Mouse (Mus musculus): Measurements from ENCODE around the gene Olfr96. TPM values are rescaled to one million over a fixed set of nuclear protein-coding genes. Genes with fewer than 3 reads are reported as not detected.

The Olfr96 gene
- polyA plus RNA-seq, 1 experiment, result not detected

DNA sequence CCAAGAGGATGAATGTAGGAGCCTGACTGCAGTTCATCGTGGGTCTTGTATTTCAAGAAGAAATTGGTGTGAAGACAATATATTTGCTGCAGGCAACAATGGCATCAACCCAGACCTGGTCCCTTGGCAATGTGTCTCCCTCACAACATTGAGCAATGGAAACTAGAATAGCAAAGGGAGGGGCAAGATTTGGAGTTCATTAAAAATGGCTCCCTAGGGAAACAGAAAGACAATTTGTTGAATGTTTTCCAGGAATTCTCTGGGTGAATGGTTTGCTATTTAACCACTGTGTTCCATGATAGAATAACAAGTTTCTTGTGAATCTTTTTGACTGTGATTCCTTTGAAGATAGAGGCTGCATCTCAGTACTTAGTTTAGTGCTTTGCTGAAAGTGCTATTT, 43.7 kb downstream of the Olfr96 start, which contains the start of gene Olfr98:
Gene Olfr98, minus strand, starts transcription at position 124 of the 400 bp plus-strand sequence.
- Histone ChIP-seq H3K9me3 (ENCODE audit: control insufficient read depth, low read length) (no peaks in the 10 kb centered on the region), H3K27me3 (ENCODE audit: control insufficient read depth) (no peaks in the 10 kb centered on the region), H3K36me3 (ENCODE audit: control insufficient read depth) (no peaks in the 10 kb centered on the region), H3K4me3 (replicated peaks) (no peak within 1 kb of the TSS), H3K4me1 (ENCODE audit: control insufficient read depth) (no peaks in the 10 kb centered on the region)
- TF ChIP-seq TAL1 (IDR thresholded peaks at IDR 0.05; ENCODE audit: low read length) (no peak), GATA1 (IDR thresholded peaks at IDR 0.05; ENCODE audit: low read length) (no peak)

DNA sequence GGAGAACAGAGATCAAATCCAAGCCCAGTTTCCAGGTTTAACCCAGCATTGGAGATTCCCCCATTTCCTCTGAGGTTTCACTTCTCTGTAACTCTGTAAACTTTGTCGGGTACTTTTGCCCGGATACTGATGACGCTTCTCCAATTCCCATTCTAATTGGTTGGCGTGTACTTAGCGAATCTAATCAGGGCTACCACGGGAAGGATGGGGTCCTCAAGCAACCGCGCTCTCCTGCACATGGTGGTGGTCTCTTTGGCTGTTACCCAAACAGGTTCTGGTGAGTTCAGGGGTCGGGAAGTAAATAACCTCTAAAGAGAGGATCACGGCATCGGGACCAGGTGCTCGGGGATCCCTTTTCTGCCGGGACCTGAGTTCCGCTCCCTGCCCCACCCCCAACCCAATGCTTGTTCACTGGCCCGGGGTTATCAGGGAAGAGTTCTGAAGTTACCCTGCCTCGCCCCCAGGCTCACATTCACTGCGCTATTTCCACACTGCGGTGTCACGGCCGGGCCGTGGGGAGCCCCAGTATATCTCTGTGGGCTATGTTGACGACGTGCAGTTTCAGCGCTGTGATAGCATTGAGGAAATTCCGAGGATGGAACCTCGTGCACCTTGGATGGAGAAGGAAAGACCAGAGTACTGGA, 50.2 kb downstream of the Olfr96 start, which contains the start of gene H2-M3:
Gene H2-M3, plus strand, starts transcription at position 163 of the 644 bp plus-strand sequence.
- H3K4me3 ChIP-seq (replicated peaks), result peak within 1 kb of the TSS; percentile 60
- TF ChIP-seq TAL1 (IDR thresholded peaks at IDR 0.05; ENCODE audit: low read length) (no peak), GATA1 (IDR thresholded peaks at IDR 0.05; ENCODE audit: low read length) (no peak)
- H3K4me1 ChIP-seq (ENCODE audit: control insufficient read depth), result peaks cover 12% of the 10 kb centered on the region
- no peaks in the 10 kb centered on the region for H3K9me3 ChIP-seq (ENCODE audit: control insufficient read depth, low read length)
- H3K36me3 ChIP-seq (ENCODE audit: control insufficient read depth), result no peaks in the 10 kb centered on the region
- H3K27me3 ChIP-seq (ENCODE audit: control insufficient read depth), result no peaks in the 10 kb centered on the region

DNA sequence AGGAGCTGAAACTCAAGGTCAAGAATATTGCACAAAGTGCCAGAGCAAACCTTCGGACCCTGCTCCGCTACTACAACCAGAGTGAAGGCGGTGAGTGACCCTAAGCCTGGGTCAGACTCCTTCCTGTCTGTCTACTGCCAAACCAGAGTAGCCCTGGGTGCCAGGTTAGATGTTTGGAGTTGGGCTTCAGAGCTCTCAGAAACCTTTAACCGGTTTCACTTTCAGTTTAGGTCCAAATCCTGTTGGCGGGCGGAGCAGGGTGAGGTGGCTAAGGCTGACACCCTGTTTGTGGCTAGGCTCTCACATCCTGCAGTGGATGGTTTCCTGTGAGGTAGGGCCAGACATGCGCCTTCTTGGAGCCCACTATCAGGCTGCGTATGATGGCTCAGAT, 50.8 kb downstream of the Olfr96 start:
- H3K9me3 ChIP-seq (ENCODE audit: control insufficient read depth, low read length), result no peaks in the 10 kb centered on the region
- no peaks in the 10 kb centered on the region for H3K27me3 ChIP-seq (ENCODE audit: control insufficient read depth)
- peak overlapping the region; percentile 60 for H3K4me3 ChIP-seq (replicated peaks)
- H3K36me3 ChIP-seq (ENCODE audit: control insufficient read depth), result no peaks in the 10 kb centered on the region
- TF ChIP-seq TAL1 (IDR thresholded peaks at IDR 0.05; ENCODE audit: low read length) (no peak), GATA1 (IDR thresholded peaks at IDR 0.05; ENCODE audit: low read length) (no peak)
- H3K4me1 ChIP-seq (ENCODE audit: control insufficient read depth), result peaks cover 12% of the 10 kb centered on the region

DNA sequence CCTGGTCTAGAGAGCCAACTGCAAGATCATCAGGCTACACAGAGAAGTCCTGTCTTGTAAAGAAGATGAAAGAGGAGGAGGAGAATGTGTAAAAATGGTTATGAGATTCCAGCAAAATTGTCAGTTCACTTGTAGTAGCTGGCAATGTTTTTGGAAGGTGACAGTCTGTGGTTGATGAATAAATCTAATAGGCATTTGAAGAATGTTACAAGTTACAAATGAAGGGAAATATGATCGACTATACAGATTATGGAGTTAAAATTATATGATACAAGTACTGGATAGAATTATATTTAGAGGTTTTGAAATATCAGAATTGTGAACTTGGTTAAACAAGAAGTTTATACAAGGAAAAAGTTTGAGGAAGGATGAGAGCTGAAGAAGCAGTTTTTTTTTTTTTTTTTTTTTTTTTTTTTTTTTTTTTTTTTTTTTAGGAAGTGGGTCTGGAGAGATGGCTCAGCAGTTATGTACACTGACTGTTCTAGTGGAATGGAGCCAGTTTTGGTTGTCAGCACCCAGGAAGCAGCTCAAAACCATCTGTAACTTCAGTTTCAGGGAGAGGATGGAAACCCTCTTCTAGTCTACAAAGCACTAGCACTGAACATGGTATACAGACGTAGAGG, 55.8 kb downstream of the Olfr96 start:
- H3K36me3 ChIP-seq (ENCODE audit: control insufficient read depth), result no peaks in the 10 kb centered on the region
- H3K4me3 ChIP-seq (replicated peaks), result no peak overlapping the region
- TF ChIP-seq GATA1 (IDR thresholded peaks at IDR 0.05; ENCODE audit: low read length) (no peak), TAL1 (IDR thresholded peaks at IDR 0.05; ENCODE audit: low read length) (no peak)
- no peaks in the 10 kb centered on the region for H3K27me3 ChIP-seq (ENCODE audit: control insufficient read depth)
- peaks cover 3% of the 10 kb centered on the region for H3K4me1 ChIP-seq (ENCODE audit: control insufficient read depth)
- H3K9me3 ChIP-seq (ENCODE audit: control insufficient read depth, low read length), result no peaks in the 10 kb centered on the region

Other genes starting within 250 kb of the Olfr96 start
- gene 2410137M14Rik, start 238.9 kb upstream of the Olfr96 start, polyA plus RNA-seq (2012), result not detected in 2 replicates
- gene H2-M5, start 230.6 kb upstream of the Olfr96 start, polyA plus RNA-seq (2012), result not detected in 2 replicates
- not detected in 2 replicates for gene Zfp57, start 219.0 kb upstream of the Olfr96 start, polyA plus RNA-seq (2012)
- not detected in 2 replicates for gene Mog, start 196.7 kb upstream of the Olfr96 start, polyA plus RNA-seq (2012)
- gene Gabbr1, start 174.2 kb upstream of the Olfr96 start, polyA plus RNA-seq (2012), result 0.08 TPM in 1 of 2 replicates, not detected in the other
- gene Olfr90, start 131.6 kb upstream of the Olfr96 start, polyA plus RNA-seq (2012), result not detected in 2 replicates
- gene Olfr91, start 121.9 kb upstream of the Olfr96 start, polyA plus RNA-seq (2012), result 0.04 TPM in 1 of 2 replicates, not detected in the other
- not detected in 2 replicates for gene Olfr92, start 100.1 kb upstream of the Olfr96 start, polyA plus RNA-seq (2012)
- gene Olfr93, start 58.7 kb upstream of the Olfr96 start, polyA plus RNA-seq (2012), result not detected in 2 replicates
- not detected in 2 replicates for gene Ubd, start 26.3 kb upstream of the Olfr96 start, polyA plus RNA-seq (2012)
- not detected in 2 replicates for gene Olfr94, start 19.2 kb upstream of the Olfr96 start, polyA plus RNA-seq (2012)
- gene Olfr95, start 7.0 kb upstream of the Olfr96 start, polyA plus RNA-seq (2012), result not detected in 2 replicates
- not detected in 2 replicates for gene Olfr97, start 17.2 kb downstream of the Olfr96 start, polyA plus RNA-seq (2012)
- 0.06 TPM in 1 of 2 replicates, not detected in the other for gene Olfr98, start 43.6 kb downstream of the Olfr96 start, polyA plus RNA-seq (2012)
- gene H2-M3, start 50.1 kb downstream of the Olfr96 start, polyA plus RNA-seq (2012), result not detected in 2 replicates
- not detected in 2 replicates for gene Olfr99, start 63.3 kb downstream of the Olfr96 start, polyA plus RNA-seq (2012)
- 0.02 TPM in 1 of 2 replicates, not detected in the other for gene Olfr101, start 84.2 kb downstream of the Olfr96 start, polyA plus RNA-seq (2012)
- gene Olfr102, start 96.9 kb downstream of the Olfr96 start, polyA plus RNA-seq (2012), result not detected in 2 replicates
- gene Olfr103, start 119.6 kb downstream of the Olfr96 start, polyA plus RNA-seq (2012), result not detected in 2 replicates
- not detected in 2 replicates for gene Olfr104-ps, start 139.4 kb downstream of the Olfr96 start, polyA plus RNA-seq (2012)
- not detected in 2 replicates for gene Olfr105-ps, start 158.9 kb downstream of the Olfr96 start, polyA plus RNA-seq (2012)
- gene Olfr106-ps, start 170.2 kb downstream of the Olfr96 start, polyA plus RNA-seq (2012), result not detected in 2 replicates
- gene Olfr107, start 179.1 kb downstream of the Olfr96 start, polyA plus RNA-seq (2012), result not detected in 2 replicates
- gene Olfr108, start 225.3 kb downstream of the Olfr96 start, polyA plus RNA-seq (2012), result not detected in 2 replicates
- not detected in 2 replicates for gene Olfr109, start 238.8 kb downstream of the Olfr96 start, polyA plus RNA-seq (2012)

Data from erythroblast, embryonic 14.5 days (primary cell).